Comparison of ENCODE assay signal across 19 mouse cellular contexts in the genomic region with DNA sequence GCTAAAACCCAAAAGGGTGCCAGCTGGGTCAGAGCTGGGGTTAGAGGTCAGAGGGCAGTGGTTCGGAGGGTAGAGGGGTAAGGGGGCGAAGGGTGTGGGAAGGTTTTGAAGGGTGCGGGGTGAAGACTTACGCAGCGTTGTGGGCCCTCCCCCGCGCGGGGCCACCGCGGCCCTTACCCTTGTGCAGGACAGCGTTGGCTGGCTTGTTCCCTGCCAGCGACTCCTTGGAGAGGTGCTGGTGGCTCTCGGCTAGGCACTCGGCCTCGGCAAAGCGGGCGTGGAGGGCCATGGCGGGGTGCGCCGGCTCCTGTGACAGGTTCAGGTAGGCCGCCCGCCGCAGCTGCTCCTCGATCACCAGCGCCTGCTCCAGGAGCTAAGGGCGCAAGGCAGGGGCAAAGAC. TPM values are rescaled to one million over a fixed set of nuclear protein-coding genes. Genes with fewer than 3 reads are reported as not detected.
"Had no signal": no experiment of that assay in that cellular context is flagged by ENCODE, and none has a peak within 500 bp of the region (broad histone marks: within the 10 kb centered on the region; RNA-seq: fewer than 3 reads in every experiment).

No protein-coding gene starts in this region.

- DNase-seq: lung, adult 18-20 months; lung, embryonic 14.5 days; lung, postnatal 14 days; midbrain, embryonic 14.5 days; retina, postnatal 1 day; right cerebral cortex, adult 18-20 months; spleen, adult 18-20 months; thymus, adult 18-20 months; thymus, postnatal 14 days; thymus, postnatal 36 days had no signal

- H3K27me3 ChIP-seq: midbrain, embryonic 12.5 days; neural tube, embryonic 13.5 days; neural tube, embryonic 15.5 days had no signal

- H3K4me3 ChIP-seq: midbrain, embryonic 10.5 days; midbrain, embryonic 12.5 days; myocyte; neural tube, embryonic 13.5 days; neural tube, embryonic 15.5 days had no signal

- H3K27ac ChIP-seq: liver, embryonic 14.5 days; midbrain, embryonic 10.5 days; midbrain, embryonic 12.5 days; neural tube, embryonic 13.5 days; neural tube, embryonic 15.5 days had no signal

- H3K9me3 ChIP-seq: midbrain, embryonic 10.5 days; midbrain, embryonic 12.5 days; neural tube, embryonic 13.5 days; neural tube, embryonic 15.5 days had no signal

- H3K4me2 ChIP-seq: lung, embryonic 14.5 days; midbrain, embryonic 12.5 days; neural tube, embryonic 13.5 days; neural tube, embryonic 15.5 days had no signal

- ATAC-seq: lung, postnatal 0 days; midbrain, embryonic 16.5 days had no signal

- H3K9ac ChIP-seq: liver, embryonic 14.5 days; lung, embryonic 14.5 days; midbrain, embryonic 12.5 days; neural tube, embryonic 13.5 days; neural tube, embryonic 15.5 days had no signal

RNA-seq across cellular contexts. Expression of a gene that starts 20.4 kb away (rescaled TPM):
- total RNA-seq: megakaryocyte-erythroid progenitor cell, adult 5-6 weeks had no signal
